Comparison of ENCODE assay signal across 7 mouse cellular contexts in the genomic region with DNA sequence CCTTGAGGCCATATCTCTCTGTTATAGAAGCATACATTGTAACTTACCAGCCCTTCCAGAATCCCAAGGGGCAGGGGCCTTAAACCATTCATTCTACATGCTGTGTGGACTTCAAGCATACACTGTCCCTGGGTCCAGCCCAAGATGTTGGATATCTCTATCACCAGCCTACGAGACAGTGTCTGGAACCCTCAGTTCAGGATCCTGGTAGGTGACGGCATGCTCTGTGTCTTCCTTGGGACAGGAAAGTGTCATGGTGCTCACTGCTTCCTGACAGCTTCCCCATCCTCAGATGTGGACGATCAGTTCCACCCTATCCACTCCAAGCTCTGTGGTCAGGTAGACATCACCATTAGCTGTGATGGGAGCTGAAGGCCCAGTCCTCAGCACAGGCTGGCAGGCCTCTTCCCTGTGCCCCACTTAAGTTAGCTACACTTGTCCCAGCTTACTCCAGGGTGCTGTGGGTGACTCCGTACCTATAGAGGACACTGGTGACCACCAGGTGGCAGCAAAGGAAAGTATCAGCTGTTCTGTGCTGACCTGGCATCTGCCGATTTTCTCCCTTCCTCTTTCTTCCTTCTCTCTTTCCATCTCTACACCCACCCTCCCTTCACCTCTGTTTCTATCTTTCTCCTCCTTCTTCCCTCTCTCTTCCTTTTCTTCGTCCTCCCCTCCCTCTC. TPM values are rescaled to one million over a fixed set of nuclear protein-coding genes. Genes with fewer than 3 reads are reported as not detected.
DNase-seq lines count a peak whose midpoint lies in the region; ATAC-seq and TF ChIP-seq lines count a peak whose summit lies in the region.

No protein-coding gene starts in this region.

- peaks cover 20% of the 10 kb centered on the region for H3K4me1 ChIP-seq in cortical plate, adult 2 months (ENCODE audit: control insufficient read depth, insufficient read depth, low read length)
- H3K4me1 ChIP-seq in intestine, embryonic 14.5 days (replicated peaks; ENCODE audit: control insufficient read depth, insufficient read depth, low read length) = 0 out of 2 replicates have a peak, but pooled peaks cover 11% of the 10 kb centered on the region
- H3K4me1 ChIP-seq in megakaryocyte, embryonic 14.5 days = peaks cover 29% of the 10 kb centered on the region

- H3K27ac ChIP-seq in cortical plate, adult 2 months (ENCODE audit: insufficient read depth, low read length) = no peak overlapping the region
- no peak overlapping the region for H3K27ac ChIP-seq in intestine, embryonic 14.5 days (ENCODE audit: low read depth)

- 33% methylated on average over 6 of the region's 6 CpGs for WGBS in intestine, embryonic 14.5 days

- no peak for TF ChIP-seq POLR2A in cortical plate, adult 2 months (IDR thresholded peaks at IDR 0.05; ENCODE audit: extremely low read depth, insufficient read depth, low read length)

- peak; percentile 93 for TF ChIP-seq CTCF in cortical plate, adult 2 months (IDR thresholded peaks at IDR 0.05; ENCODE audit: extremely low read depth, insufficient read depth, low read length)

- no peak overlapping the region for H3K4me3 ChIP-seq in cortical plate, adult 2 months (ENCODE audit: insufficient read depth, low read length)
- no peak overlapping the region for H3K4me3 ChIP-seq in intestine, embryonic 14.5 days (ENCODE audit: low read depth, low read length)
- peak overlapping the region; percentile 80 for H3K4me3 ChIP-seq in megakaryocyte, embryonic 14.5 days (replicated peaks)

- no peak overlapping the region for H3K4me2 ChIP-seq in intestine, embryonic 14.5 days (ENCODE audit: low read length)

- ATAC-seq in intestine, embryonic 14.5 days (replicated peaks; ENCODE audit: low FRiP score, low TSS enrichment, low read depth) = peak; percentile 85

- H3K9ac ChIP-seq in intestine, embryonic 14.5 days (ENCODE audit: low read length) = no peak overlapping the region

- peak; percentile 73 for DNase-seq in adrenal gland, adult 2 months
- DNase-seq in gastrocnemius, postnatal 10 days = peak; percentile 89
- DNase-seq in intestine, embryonic 14.5 days (ENCODE audit: low spot score) = peak; percentile 89
- DNase-seq in left cerebral cortex, adult 9 months (ENCODE audit: low spot score in 2 of 2) = peak; percentile 42 to 92
- DNase-seq in skeletal muscle tissue, adult 2 months (ENCODE audit: low read depth, low spot score) = peak; percentile 40

- no peaks in the 10 kb centered on the region for H3K36me3 ChIP-seq in intestine, embryonic 14.5 days (ENCODE audit: control insufficient read depth, insufficient read depth, low read length)
- no peaks in the 10 kb centered on the region for H3K36me3 ChIP-seq in megakaryocyte, embryonic 14.5 days (replicated peaks; ENCODE audit: low read length)

- no peaks in the 10 kb centered on the region for H3K27me3 ChIP-seq in intestine, embryonic 14.5 days (replicated peaks; ENCODE audit: control insufficient read depth, insufficient read depth, low read length)
- peaks cover 38% of the 10 kb centered on the region for H3K27me3 ChIP-seq in megakaryocyte, embryonic 14.5 days (replicated peaks)

- H3K9me3 ChIP-seq in intestine, embryonic 14.5 days (ENCODE audit: control insufficient read depth, low read length) = no peaks in the 10 kb centered on the region
- no peaks in the 10 kb centered on the region for H3K9me3 ChIP-seq in megakaryocyte, embryonic 14.5 days

RNA-seq across cellular contexts. Expression of gene Cfap46, which starts 19.7 kb away (rescaled TPM):
- under 1 TPM; 0.21 to 0.29 TPM for total RNA-seq in adrenal gland, adult 2 months (2021)
- 0.13 and 0.69 TPM in 2 replicates for polyA plus RNA-seq in adrenal gland, adult 2 months (2012; rRNA removed)
- polyA plus RNA-seq in cortical plate, adult 2 months (2012; rRNA removed) = 4.6 and 5.0 TPM in 2 replicates
- total RNA-seq in gastrocnemius, postnatal 10 days (2021) = under 1 TPM in 1 of 2 experiments, not detected in 1; 0.09 TPM
- polyA plus RNA-seq in intestine, embryonic 14.5 days (2014; fragmentation: Nextera tagmentation; extraction: Ambion mirVana) = 0.14 and 0.17 TPM in 2 replicates
- not detected in 2 replicates for polyA plus RNA-seq in megakaryocyte, embryonic 14.5 days (2012; ENCODE audit: insufficient read depth, low replicate concordance)
